Mouse (Mus musculus) cerebellum, adult 2 months (tissue): ENCODE data around the gene Gm21188. TPM values are rescaled to one million over a fixed set of nuclear protein-coding genes. Genes with fewer than 3 reads are reported as not detected.
"Not testable (repeated sequence)": the region's sequence is repeated elsewhere in the genome, so short reads cannot be mapped to it uniquely, and the experiment has no call there.

Experiments
- DNase-seq, 2 experiments: peaks; one replicate each; pipeline ENCODE4 v3.0.0; 2021
- H3K27ac ChIP-seq: fragments of 200-500 bp; 2 replicates; pipeline ENCODE4 v1.5.1; 2012; ENCODE audit warnings: low read length, control low read depth, inconsistent platforms; ENCODE audit not compliant: insufficient read depth
- H3K27me3 ChIP-seq: fragments of 200-500 bp; 2 replicates; pipeline ENCODE4 v1.6.1; 2012; ENCODE audit warnings: inconsistent platforms, mild to moderate bottlenecking, low read length, moderate library complexity; ENCODE audit not compliant: control insufficient read depth, insufficient read depth
- H3K4me1 ChIP-seq: fragments of 200-500 bp; 2 replicates; pipeline ENCODE4 v1.6.1; 2011; ENCODE audit warnings: low read length; ENCODE audit not compliant: control insufficient read depth, insufficient read depth
- H3K4me3 ChIP-seq: fragments of 200-500 bp; replicated peaks from 2 replicates; pipeline ENCODE3; 2011; ENCODE audit warnings: mild to moderate bottlenecking, low read depth, low read length, control low read depth; ENCODE audit not compliant: insufficient read depth
- WGBS: fragments of 180-500 bp; shearing (Covaris S2); methylation state at CpG from one replicate; pipeline ENCODE4 v1.1.7; 2018; 5-methylcytosine and 5-hydroxymethylcytosine counted together
- polyA plus RNA-seq: library from polyadenylated mRNA; depleted of rRNA; stranded (reverse); fragments of >200 nt; gene quantifications from 2 replicates; pipeline ENCODE4 v1.2.3, GENCODE M21; 2012

Gm21188 gene
- polyA plus RNA-seq, 1 experiment: not detected

DNA sequence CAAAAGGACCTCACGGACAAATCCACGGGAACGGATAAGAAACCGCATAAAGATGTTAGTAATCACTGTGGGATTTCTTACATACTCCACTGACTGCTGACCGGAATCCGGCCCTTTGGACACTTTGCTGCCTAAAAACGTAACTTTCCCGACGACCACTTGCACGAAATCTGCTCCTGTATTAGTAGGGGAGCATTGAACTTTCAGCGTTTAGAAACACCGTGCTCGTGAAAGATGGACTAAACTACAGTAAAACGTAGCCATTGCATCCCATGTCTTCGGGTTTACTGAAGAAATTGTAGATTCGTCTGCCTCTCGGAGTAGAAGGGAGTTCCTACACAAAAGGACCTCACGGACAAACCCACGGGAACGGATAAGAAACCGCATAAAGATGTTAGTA, 27.0 kb downstream of the Gm21188 start:
- not testable (repeated sequence) for H3K4me1 ChIP-seq, DNase-seq, H3K27me3 ChIP-seq, H3K4me3 ChIP-seq, H3K27ac ChIP-seq
- 3% methylated on average over 21 of the region's 21 CpGs for WGBS

DNA sequence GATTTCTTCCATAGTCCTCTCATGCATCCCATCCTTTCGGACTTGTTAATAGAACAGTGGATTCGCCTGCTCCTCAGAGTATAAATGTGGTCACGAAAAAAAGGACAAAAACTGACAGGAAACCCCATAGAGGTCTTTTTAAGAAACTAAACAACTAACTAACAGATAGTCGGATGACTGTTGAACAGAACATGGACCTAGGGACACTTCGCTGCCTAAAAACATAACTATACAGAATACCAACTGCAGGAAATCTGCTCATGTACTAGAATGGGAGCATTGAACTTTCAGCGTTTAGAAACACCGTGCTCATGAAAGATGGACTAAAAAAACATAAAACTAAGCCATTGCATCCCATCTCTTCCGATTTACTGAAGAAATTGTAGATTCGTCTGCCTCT, 27.4 kb downstream of the Gm21188 start:
- H3K4me3 ChIP-seq, H3K27me3 ChIP-seq, H3K4me1 ChIP-seq, H3K27ac ChIP-seq, DNase-seq: not testable (repeated sequence)
- WGBS: 7% methylated on average over 9 of the region's 9 CpGs

DNA sequence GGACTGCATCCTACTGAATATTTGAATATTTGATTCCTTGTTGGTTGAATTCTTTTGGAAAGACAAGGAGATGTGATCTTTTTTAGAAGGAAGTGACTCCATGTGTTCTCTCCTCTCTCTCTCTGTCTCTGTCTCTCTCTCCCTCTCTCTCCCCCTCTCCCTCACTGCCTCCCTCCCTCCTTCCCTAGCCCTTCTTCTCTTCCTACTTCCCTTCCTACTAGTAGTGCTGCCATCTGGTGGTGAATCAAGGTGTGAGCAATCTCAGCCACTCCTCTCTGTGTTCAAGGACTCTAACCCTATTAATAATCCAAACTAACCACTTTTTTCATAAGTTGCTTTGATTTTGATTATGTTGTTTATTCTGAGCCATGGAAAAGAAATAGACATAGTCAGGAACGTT, 30.5 kb downstream of the Gm21188 start:
- no CpG with 5 or more reads among the region's 1 CpGs for WGBS
- H3K4me1 ChIP-seq, H3K27ac ChIP-seq, DNase-seq, H3K27me3 ChIP-seq, H3K4me3 ChIP-seq: not testable (repeated sequence)

DNA sequence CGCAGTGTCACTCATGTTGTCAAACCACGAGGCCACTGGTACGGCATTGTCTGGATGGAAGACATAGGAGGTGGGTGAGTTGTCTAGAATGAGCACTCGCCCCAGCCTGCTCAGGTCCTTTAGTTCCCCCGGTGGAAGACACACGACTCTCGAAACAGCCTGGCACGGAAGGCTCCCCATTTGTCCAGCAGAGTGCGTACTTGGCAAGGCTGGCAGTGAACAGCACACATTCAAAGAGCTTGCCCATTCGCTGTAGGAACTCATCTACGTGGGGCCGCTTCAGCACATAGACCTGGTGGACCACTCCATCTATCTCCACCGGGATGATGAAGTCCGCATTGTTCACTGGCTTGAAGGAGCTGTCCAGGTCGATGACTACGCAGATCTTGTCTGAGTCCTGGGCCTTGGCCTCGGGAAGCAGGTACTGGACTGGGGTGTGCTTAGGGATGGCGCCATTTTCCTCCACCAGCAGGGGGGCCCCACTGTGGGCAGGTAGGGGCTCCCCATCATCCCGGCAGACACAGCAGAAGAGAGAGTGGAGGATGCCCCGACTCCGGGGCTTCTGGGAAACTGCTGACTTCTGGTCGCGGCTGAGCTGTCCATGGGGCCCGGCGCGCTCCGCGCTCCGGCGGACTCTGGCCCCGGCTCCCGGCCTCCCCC, 36.5 kb downstream of the Gm21188 start:
- WGBS: 2% methylated on average over 10 of the region's 32 CpGs
- DNase-seq, H3K4me1 ChIP-seq, H3K27ac ChIP-seq, H3K27me3 ChIP-seq, H3K4me3 ChIP-seq: not testable (repeated sequence)

DNA sequence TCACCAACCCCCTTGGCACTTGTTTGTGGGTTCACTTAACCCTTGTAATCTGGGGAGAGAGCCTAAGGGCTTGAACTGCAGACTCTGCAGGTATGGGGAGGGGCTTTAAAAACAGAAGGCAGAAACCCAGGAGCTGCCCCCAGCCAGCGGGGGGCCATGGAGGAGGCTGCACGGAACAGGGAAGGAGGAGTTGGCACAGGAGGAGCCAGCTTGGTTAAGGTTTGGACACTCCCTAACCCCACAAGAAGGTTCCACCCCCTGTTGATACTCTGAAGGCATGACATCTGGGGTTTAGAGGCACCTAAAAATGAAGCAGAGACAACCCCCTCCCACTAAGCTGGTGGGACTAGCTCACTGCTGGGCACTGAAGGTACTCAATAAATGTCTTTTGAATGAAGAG, 38.0 kb downstream of the Gm21188 start:
- DNase-seq, H3K4me1 ChIP-seq, H3K4me3 ChIP-seq, H3K27ac ChIP-seq, H3K27me3 ChIP-seq: not testable (repeated sequence)
- no CpG with 5 or more reads among the region's 2 CpGs for WGBS

DNA sequence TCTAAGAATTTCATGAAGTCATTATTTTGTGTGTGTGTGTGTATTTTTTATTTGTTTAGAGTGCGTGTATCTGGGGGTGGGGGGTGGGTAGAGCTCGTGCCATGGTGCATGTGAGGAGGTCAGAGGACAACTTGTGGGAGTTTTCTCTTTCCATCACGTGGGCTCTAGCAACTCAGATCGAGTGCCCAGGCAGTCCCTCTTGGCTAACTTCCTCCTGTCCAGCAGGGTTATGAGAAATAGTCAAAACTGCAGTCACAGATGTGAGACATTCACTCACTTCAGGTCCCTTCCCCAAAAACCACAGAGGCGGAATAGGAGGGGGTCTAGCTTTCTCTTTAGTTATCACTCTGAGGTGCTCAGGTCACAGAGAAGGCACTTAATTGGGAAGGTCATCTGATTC, 38.5 kb downstream of the Gm21188 start:
- not testable (repeated sequence) for DNase-seq, H3K4me1 ChIP-seq, H3K27me3 ChIP-seq, H3K27ac ChIP-seq, H3K4me3 ChIP-seq
- no CpG with 5 or more reads among the region's 5 CpGs for WGBS

DNA sequence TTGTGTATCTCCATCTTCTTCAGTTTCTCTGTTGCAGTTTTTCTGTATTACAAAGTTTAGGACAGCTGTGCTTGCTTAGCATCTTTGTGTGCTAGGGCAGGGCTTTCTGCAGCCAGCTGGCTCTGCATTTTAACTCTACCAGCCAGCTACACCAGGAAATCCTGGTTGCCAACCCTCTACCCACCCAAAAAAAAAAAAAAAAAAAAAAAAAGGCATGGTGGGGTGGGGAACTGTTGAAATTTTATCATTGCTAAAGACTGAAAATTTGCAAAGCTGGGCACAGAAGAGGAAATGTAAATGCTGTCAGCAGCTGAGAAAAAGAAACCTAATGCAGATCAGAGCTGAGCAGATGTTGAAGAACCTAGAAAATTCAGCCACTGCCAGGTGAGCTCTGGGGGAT, 41.9 kb downstream of the Gm21188 start:
- H3K4me3 ChIP-seq, H3K27me3 ChIP-seq, H3K4me1 ChIP-seq, DNase-seq, H3K27ac ChIP-seq: not testable (repeated sequence)

DNA sequence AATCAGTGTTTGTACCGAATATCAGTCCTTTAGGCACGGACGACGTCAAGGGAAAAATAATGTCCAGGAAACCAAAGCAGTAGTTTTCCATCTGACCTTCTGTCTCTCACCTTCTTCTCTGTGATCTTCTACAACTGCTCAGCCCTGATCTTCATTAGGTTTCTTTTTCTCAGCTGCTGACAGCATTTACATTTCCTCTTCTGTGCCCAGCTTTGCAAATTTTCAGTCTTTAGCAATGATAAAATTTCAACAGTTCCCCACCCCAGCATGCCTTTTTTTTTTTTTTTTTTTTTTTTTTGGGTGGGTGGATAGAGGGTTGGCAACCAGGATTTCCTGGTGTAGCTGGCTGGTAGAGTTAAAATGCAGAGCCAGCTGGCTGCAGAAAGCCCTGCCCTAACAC, 52.8 kb downstream of the Gm21188 start:
- DNase-seq: not testable (repeated sequence)
- no CpG with 5 or more reads among the region's 4 CpGs for WGBS

DNA sequence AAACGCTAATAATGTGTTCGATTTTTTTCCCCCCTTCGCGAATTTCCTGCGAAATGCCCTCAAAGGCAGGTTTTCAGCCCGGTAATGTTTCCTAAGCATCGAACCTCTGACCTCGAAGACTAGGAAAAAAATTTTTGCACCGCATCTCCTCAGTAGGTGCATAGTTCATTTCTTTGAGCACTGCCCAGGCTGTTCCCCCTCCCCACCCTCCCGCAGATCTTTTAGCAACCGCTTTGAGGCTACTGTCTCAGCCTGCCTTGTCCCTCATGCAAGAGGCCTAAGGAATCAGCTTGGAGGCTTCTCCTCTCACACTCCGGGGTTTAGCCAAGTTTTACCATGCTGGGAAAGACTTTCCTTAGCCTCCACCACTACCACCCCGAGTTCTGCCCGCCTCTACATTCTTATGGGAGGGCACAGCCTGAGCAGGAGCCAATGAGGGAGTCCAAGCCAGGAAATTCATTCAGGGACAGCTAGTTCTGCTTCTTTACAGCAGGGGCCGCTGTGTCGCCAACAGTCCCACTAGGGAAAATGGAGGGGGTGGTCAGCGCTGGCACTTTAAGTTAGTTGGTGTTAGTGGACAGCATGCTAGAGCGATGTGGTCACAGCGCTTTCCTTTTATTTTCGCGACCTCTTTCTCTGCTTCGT, 53.4 kb downstream of the Gm21188 start:
- H3K27ac ChIP-seq, H3K4me3 ChIP-seq, DNase-seq, H3K27me3 ChIP-seq, H3K4me1 ChIP-seq: not testable (repeated sequence)
- no CpG with 5 or more reads among the region's 22 CpGs for WGBS

More for the DNA sequence above, 52.8 kb downstream of the Gm21188 start:
- H3K4me1 ChIP-seq, H3K27ac ChIP-seq, H3K27me3 ChIP-seq, H3K4me3 ChIP-seq: not testable (repeated sequence)

DNA sequence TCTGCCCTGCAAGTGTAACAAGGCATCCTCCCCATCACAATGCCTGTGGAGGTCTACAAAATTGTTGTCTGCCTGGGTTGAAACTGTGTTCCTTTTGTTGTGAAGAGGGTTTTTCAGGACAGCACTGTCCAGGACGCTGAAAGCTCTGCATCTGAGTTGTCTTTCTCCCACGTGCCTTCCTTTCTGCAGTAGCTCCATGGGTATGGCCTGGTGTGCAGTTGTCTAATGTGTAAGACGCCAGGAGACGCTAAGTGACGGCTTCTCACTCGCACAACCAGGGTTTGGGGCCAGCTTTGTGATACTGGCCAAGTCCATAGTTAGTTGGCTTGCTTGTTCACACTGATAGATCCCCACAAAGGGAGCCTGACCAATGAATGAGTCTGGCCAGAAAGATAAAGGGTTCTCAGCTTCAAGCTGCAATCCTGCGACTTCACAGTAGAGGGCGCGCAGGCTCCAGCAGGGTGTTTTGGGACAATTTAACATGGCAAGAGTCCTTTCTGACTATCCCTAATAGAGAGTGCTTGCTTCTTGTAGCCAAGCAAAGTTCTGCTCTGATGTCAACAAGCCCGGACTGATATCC, 60.0 kb downstream of the Gm21188 start:
- WGBS: no CpG with 5 or more reads among the region's 10 CpGs
- not testable (repeated sequence) for DNase-seq, H3K4me3 ChIP-seq, H3K27me3 ChIP-seq, H3K27ac ChIP-seq, H3K4me1 ChIP-seq

DNA sequence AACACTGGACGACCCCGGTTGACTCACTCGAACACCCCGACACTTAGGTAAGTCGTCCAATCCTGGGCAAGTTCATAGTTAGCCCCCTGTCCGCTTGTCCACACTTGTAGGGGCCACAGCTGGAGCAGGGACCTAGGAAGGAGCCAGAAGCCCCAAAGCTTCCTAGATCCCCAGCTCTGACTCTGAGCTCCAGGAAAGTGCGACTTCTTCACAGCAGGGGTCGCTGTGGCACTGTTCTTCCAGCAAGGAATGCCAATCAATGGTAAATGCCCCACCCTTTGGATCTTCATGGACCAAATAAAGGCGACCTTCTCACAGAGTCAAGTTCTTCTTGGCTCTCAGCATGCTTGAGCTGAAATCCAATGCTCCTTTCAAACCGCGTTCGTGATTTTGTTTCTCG, 60.7 kb downstream of the Gm21188 start:
- not testable (repeated sequence) for H3K27ac ChIP-seq, DNase-seq, H3K4me1 ChIP-seq, H3K27me3 ChIP-seq, H3K4me3 ChIP-seq
- WGBS: no CpG with 5 or more reads among the region's 13 CpGs
